Mouse (Mus musculus) hindbrain, embryonic 16.5 days (tissue): ENCODE data around the gene Armh1. TPM values are rescaled to one million over a fixed set of nuclear protein-coding genes. Genes with fewer than 3 reads are reported as not detected.

Experiments used
- ATAC-seq: fragments of 200-750 bp; cut with Nextera tagmentation; 2 replicates; pipeline ENCODE4 v1.8.0; 2017; ENCODE audit warnings: moderate TSS enrichment, moderate library complexity
- H3K27ac ChIP-seq: fragments of 300-500 bp; sonication (generic); 2 replicates; pipeline ENCODE4 v1.5.1; 2014; ENCODE audit warnings: low read depth, mild to moderate bottlenecking, control low read depth, low read length, moderate library complexity
- H3K27me3 ChIP-seq: fragments of 300-500 bp; sonication (generic); replicated peaks from 2 replicates; pipeline ENCODE4 v1.6.1; 2014; ENCODE audit warnings: low read length; ENCODE audit not compliant: control insufficient read depth, insufficient read depth
- H3K36me3 ChIP-seq: fragments of 300-500 bp; sonication (generic); 2 replicates; pipeline ENCODE4 v1.6.1; 2014; ENCODE audit warnings: mild to moderate bottlenecking, low read length, moderate library complexity, mixed read lengths; ENCODE audit not compliant: control insufficient read depth, insufficient read depth
- H3K4me1 ChIP-seq: fragments of 300-500 bp; sonication (generic); 2 replicates; pipeline ENCODE4 v1.6.1; 2014; ENCODE audit warnings: low read depth, low read length; ENCODE audit not compliant: control insufficient read depth, insufficient read depth
- H3K4me2 ChIP-seq: fragments of 300-500 bp; sonication (generic); 2 replicates; pipeline ENCODE4 v1.6.1; 2014; ENCODE audit warnings: mild to moderate bottlenecking, low read length, control low read depth, moderate library complexity
- H3K4me3 ChIP-seq: fragments of 300-500 bp; sonication (generic); 2 replicates; pipeline ENCODE4 v1.5.1; 2014; ENCODE audit warnings: mild to moderate bottlenecking, low read length, control low read depth, moderate library complexity
- H3K9ac ChIP-seq: fragments of 300-500 bp; sonication (generic); 2 replicates; pipeline ENCODE4 v1.6.1; 2014; ENCODE audit warnings: low read depth, mild to moderate bottlenecking, control low read depth, low read length, moderate library complexity
- H3K9me3 ChIP-seq: fragments of 300-500 bp; sonication (generic); 2 replicates; pipeline ENCODE4 v1.6.1; 2014; ENCODE audit warnings: mild to moderate bottlenecking, low read length, moderate library complexity; ENCODE audit not compliant: control insufficient read depth
- WGBS: fragments of 180-500 bp; shearing (Covaris S2); extraction: QIAGEN DNeasy Blood & Tissue Kit; methylation state at CpG from one replicate; pipeline ENCODE4 v1.1.7; 2014; 5-methylcytosine and 5-hydroxymethylcytosine counted together
- polyA plus RNA-seq: library from polyadenylated mRNA; unstranded; fragments of >200 nt; fragmentation: Nextera tagmentation; extraction: Ambion mirVana; gene quantifications from 2 replicates; pipeline ENCODE4 v1.2.1, GENCODE M21; 2015

Gene Armh1
- polyA plus RNA-seq, 1 experiment from 2014 or later: 2.3 TPM

DNA sequence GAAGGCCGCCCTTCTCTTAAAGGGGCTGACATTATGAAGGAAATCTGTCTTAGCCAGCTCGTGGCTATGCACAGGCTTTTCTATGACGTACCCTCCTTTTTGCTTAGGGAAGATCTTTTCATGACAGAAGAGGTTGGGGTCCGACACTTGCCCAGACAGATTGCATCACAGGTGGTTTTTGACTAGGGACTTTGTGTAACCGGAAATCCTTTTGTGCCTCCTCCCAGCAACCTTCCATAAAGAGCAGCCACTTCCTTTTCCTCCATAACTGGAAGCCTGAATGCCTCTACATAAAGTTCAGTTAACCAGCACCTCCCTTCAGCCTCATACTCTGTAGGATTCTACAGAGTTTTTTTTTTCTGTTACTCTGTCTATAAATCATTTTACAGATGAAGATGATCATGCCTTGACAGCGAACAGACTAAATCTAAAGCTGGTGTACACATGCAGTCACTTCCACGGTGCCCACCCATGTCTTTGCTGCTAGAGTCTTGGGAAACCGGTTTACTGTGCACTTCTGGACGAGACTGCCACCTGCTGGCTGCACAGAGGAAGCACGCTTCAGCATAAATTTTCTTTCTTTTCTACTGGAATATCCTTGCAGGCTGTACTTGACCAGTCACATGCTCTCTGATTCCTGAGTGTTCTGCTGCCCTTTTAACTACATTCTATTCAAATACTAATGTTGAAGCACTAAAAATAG lies 33.3 kb downstream of the Armh1 start:
- WGBS: 31% methylated on average over 10 of the region's 10 CpGs
- H3K4me1 ChIP-seq: no peaks in the 10 kb centered on the region
- H3K4me3 ChIP-seq: no peak overlapping the region
- H3K36me3 ChIP-seq: no peaks in the 10 kb centered on the region
- no peak overlapping the region for H3K27ac ChIP-seq
- H3K27me3 ChIP-seq: no peaks in the 10 kb centered on the region
- no peaks in the 10 kb centered on the region for H3K9me3 ChIP-seq
- peak; percentile 75 for ATAC-seq
- H3K9ac ChIP-seq: no peak overlapping the region
- no peak overlapping the region for H3K4me2 ChIP-seq

DNA sequence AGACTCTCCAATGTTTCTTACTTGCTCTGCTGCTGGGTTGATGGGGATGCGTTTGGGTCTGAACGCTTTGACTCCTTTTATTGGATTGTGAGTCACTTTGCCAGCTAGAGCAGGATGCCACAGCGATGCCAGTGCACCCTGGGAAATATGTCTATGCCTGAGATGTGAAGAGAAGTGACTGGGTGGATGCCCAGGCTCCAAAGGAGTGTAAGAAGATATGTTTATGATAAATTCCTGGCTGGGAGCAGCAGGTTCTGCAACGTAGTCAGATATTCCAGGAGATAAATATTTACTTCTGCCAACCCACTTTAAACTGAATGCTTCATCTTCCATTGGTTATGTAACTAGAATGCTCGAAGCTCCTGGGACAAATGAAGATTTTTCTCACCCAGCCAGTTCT lies 34.9 kb downstream of the Armh1 start:
- Histone ChIP-seq H3K9ac (no peak overlapping the region), H3K4me3 (no peak overlapping the region), H3K4me1 (no peaks in the 10 kb centered on the region), H3K27ac (no peak overlapping the region), H3K4me2 (no peak overlapping the region), H3K9me3 (no peaks in the 10 kb centered on the region), H3K27me3 (no peaks in the 10 kb centered on the region), H3K36me3 (no peaks in the 10 kb centered on the region)
- no peak for ATAC-seq
- WGBS: 77% methylated on average over 5 of the region's 5 CpGs

GRCm38 (mm10) chr4:117214250-117214649 lies 37.7 kb downstream of the Armh1 start:
- WGBS: 79% methylated on average over 6 of the region's 6 CpGs
- H3K4me3 ChIP-seq: no peak overlapping the region
- no peaks in the 10 kb centered on the region for H3K9me3 ChIP-seq
- ATAC-seq: no peak
- no peaks in the 10 kb centered on the region for H3K4me1 ChIP-seq
- no peak overlapping the region for H3K9ac ChIP-seq
- no peaks in the 10 kb centered on the region for H3K27me3 ChIP-seq
- H3K27ac ChIP-seq: no peak overlapping the region
- no peak overlapping the region for H3K4me2 ChIP-seq
- no peaks in the 10 kb centered on the region for H3K36me3 ChIP-seq

GRCm38 (mm10) chr4:117210147-117211074 lies 41.5 kb downstream of the Armh1 start:
- Histone ChIP-seq H3K4me2 (peak overlapping the region; percentile 32), H3K36me3 (no peaks in the 10 kb centered on the region), H3K4me3 (no peak overlapping the region), H3K9me3 (no peaks in the 10 kb centered on the region), H3K9ac (no peak overlapping the region), H3K4me1 (no peaks in the 10 kb centered on the region), H3K27me3 (no peaks in the 10 kb centered on the region), H3K27ac (no peak overlapping the region)
- 4% methylated on average over 20 of the region's 20 CpGs for WGBS
- ATAC-seq: peak; percentile 42; the same call in 1 of the 2 replicates

DNA sequence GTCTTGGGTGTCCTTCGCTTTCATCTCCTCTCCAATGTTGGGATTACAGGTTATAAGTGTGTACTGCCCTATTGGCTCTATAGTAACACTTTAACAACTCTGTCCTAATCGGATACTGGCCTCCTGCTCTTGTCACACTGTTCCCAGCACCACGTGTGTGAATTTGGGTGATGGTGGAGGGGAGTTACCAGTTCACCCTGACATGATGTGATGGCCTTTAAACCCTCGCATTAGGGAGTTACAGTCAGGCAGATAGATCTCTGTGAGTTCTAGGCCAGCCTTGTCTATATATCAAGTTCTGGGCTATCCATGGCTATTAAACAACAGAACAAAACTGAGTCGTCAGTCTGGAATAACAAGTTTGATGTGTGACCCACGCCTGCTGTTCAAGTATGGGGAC lies 42.3 kb downstream of the Armh1 start:
- Histone ChIP-seq H3K4me3 (no peak overlapping the region), H3K9ac (no peak overlapping the region), H3K27me3 (no peaks in the 10 kb centered on the region), H3K36me3 (no peaks in the 10 kb centered on the region), H3K4me2 (no peak overlapping the region), H3K27ac (no peak overlapping the region), H3K9me3 (no peaks in the 10 kb centered on the region), H3K4me1 (no peaks in the 10 kb centered on the region)
- 82% methylated on average over 6 of the region's 6 CpGs for WGBS
- no peak for ATAC-seq

DNA sequence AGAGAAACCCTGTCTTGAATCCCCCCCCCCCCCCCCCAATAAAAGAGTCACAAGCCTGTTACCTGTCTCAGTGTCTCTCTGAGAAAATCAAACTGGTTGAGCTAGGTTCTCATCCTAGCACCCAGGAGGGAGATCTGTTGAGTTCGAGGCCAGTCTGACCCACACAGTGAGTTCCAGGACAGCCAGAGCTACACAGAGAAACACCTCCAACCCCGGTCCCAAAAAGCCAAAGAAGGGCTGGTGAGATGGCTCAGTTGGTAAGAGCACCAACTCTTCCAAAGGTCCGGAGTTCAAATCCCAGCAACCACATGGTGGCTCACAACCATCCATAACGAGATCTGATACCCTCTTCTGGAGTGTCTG lies 49.0 kb downstream of the Armh1 start:
- Histone ChIP-seq H3K27me3 (no peaks in the 10 kb centered on the region), H3K27ac (no peak overlapping the region), H3K4me1 (0 out of 2 replicates have a peak, but pooled peaks cover 2% of the 10 kb centered on the region), H3K9ac (no peak overlapping the region), H3K36me3 (no peaks in the 10 kb centered on the region), H3K4me2 (peak overlapping the region; percentile 71), H3K4me3 (no peak overlapping the region), H3K9me3 (no peaks in the 10 kb centered on the region)
- 69% methylated on average over 4 of the region's 4 CpGs for WGBS
- ATAC-seq: no peak

GRCm38 (mm10) chr4:117202046-117202991 lies 49.6 kb downstream of the Armh1 start:
- Histone ChIP-seq H3K4me2 (peak overlapping the region; percentile 71), H3K27me3 (no peaks in the 10 kb centered on the region), H3K27ac (no peak overlapping the region), H3K36me3 (no peaks in the 10 kb centered on the region), H3K4me1 (0 out of 2 replicates have a peak, but pooled peaks cover 2% of the 10 kb centered on the region), H3K9ac (peak overlapping the region; percentile 56; the same call in 1 of the 2 replicates), H3K4me3 (peak overlapping the region; percentile 36), H3K9me3 (no peaks in the 10 kb centered on the region)
- ATAC-seq: peak; percentile 84
- WGBS: 2% methylated on average over 25 of the region's 25 CpGs

- H3K27me3 ChIP-seq: no peaks in the 10 kb centered on the region
- H3K36me3 ChIP-seq: no peaks in the 10 kb centered on the region
- H3K4me2 ChIP-seq: no peak overlapping the region
- H3K9me3 ChIP-seq: no peaks in the 10 kb centered on the region
- H3K4me3 ChIP-seq: no peak overlapping the region
- no peaks in the 10 kb centered on the region for H3K4me1 ChIP-seq
- H3K9ac ChIP-seq: no peak overlapping the region
- H3K27ac ChIP-seq: no peak overlapping the region
- WGBS: 94% methylated on average over 14 of the region's 14 CpGs
- ATAC-seq: no peak
Measured at GRCm38 (mm10) chr4:117191804-117192203, 60.1 kb downstream of the Armh1 start.
